Mouse (Mus musculus) hindbrain, embryonic 11.5 days (tissue): ENCODE data around the gene Rnf167. TPM values are rescaled to one million over a fixed set of nuclear protein-coding genes. Genes with fewer than 3 reads are reported as not detected.

Source experiments
- ATAC-seq: fragments of 200-750 bp; cut with Nextera tagmentation; 2 replicates; pipeline ENCODE4 v1.8.0; 2017; ENCODE audit warnings: mild to moderate bottlenecking, moderate TSS enrichment, moderate library complexity; ENCODE audit not compliant: low FRiP score
- DNase-seq: peaks from one replicate; pipeline ENCODE4 v3.0.0-alpha.2; 2015; ENCODE audit warnings: low spot score
- H3K27ac ChIP-seq: fragments of 300-500 bp; sonication (generic); 2 replicates; pipeline ENCODE4 v1.5.1; 2014; ENCODE audit warnings: mild to moderate bottlenecking, low read depth, low read length
- H3K27me3 ChIP-seq: fragments of 300-500 bp; sonication (generic); 2 replicates; pipeline ENCODE4 v1.6.1; 2014; ENCODE audit warnings: mild to moderate bottlenecking, low read length, moderate library complexity, mixed read lengths; ENCODE audit not compliant: control insufficient read depth, insufficient read depth
- H3K36me3 ChIP-seq: fragments of 300-500 bp; sonication (generic); 2 replicates; pipeline ENCODE4 v1.6.1; 2014; ENCODE audit warnings: mild to moderate bottlenecking, low read length, moderate library complexity, mixed read lengths; ENCODE audit not compliant: control insufficient read depth, insufficient read depth
- H3K4me1 ChIP-seq: fragments of 300-500 bp; sonication (generic); replicated peaks from 2 replicates; pipeline ENCODE4 v1.6.1; 2014; ENCODE audit warnings: low read length, mixed read lengths; ENCODE audit not compliant: control insufficient read depth, insufficient read depth
- H3K4me2 ChIP-seq: fragments of 300-500 bp; sonication (generic); replicated peaks from 2 replicates; pipeline ENCODE4 v1.6.1; 2014; ENCODE audit warnings: mild to moderate bottlenecking, low read depth, low read length
- H3K4me3 ChIP-seq: fragments of 300-500 bp; sonication (generic); 2 replicates; pipeline ENCODE4 v1.5.1; 2014; ENCODE audit warnings: low read depth, low read length
- H3K9ac ChIP-seq: fragments of 300-500 bp; sonication (generic); 2 replicates; pipeline ENCODE4 v1.6.1; 2014; ENCODE audit warnings: low read depth, low read length
- H3K9me3 ChIP-seq: fragments of 300-500 bp; sonication (generic); 2 replicates; pipeline ENCODE4 v1.6.1; 2016; ENCODE audit warnings: low read length; ENCODE audit not compliant: control insufficient read depth
- WGBS: fragments of 180-500 bp; shearing (Covaris S2); extraction: QIAGEN DNeasy Blood & Tissue Kit; methylation state at CpG from one replicate; pipeline ENCODE4 v1.1.7; 2014; 5-methylcytosine and 5-hydroxymethylcytosine counted together
- polyA plus RNA-seq: library from polyadenylated mRNA; unstranded; fragments of >200 nt; fragmentation: Nextera tagmentation; extraction: Ambion mirVana; gene quantifications from 2 replicates; pipeline ENCODE4 v1.2.1, GENCODE M21; 2014

The Rnf167 gene
- polyA plus RNA-seq, 1 experiment from 2014 or later = 94.3 TPM

DNA sequence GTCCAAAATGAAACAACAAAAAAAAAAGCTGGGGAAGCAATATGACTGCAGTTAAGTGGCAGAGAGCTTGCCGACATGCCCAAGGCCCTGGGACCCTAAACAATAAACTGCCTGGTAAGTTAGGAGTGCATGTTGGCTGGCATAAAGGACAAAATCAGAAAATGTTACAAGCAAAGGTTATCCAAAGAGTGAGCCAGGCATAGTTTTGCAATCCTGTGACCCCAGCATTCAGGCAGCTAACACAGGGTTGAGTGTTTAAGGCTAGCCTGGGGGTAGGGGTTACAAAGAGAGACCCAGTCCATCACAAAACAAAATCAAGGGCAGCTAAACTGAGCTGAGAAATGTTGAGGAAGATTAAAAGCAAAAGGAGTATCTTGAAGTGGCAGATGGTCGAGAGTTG, 52.0 kb downstream of the Rnf167 start:
- H3K4me1 ChIP-seq = peaks cover 6% of the 10 kb centered on the region
- DNase-seq = no peak
- no peak overlapping the region for H3K27ac ChIP-seq
- no peaks in the 10 kb centered on the region for H3K36me3 ChIP-seq
- H3K4me3 ChIP-seq = no peak overlapping the region
- no peaks in the 10 kb centered on the region for H3K27me3 ChIP-seq
- H3K9me3 ChIP-seq = no peaks in the 10 kb centered on the region
- no peak for ATAC-seq
- no peak overlapping the region for H3K4me2 ChIP-seq
- WGBS = 72% methylated on average over 2 of the region's 2 CpGs
- H3K9ac ChIP-seq = no peak overlapping the region

DNA sequence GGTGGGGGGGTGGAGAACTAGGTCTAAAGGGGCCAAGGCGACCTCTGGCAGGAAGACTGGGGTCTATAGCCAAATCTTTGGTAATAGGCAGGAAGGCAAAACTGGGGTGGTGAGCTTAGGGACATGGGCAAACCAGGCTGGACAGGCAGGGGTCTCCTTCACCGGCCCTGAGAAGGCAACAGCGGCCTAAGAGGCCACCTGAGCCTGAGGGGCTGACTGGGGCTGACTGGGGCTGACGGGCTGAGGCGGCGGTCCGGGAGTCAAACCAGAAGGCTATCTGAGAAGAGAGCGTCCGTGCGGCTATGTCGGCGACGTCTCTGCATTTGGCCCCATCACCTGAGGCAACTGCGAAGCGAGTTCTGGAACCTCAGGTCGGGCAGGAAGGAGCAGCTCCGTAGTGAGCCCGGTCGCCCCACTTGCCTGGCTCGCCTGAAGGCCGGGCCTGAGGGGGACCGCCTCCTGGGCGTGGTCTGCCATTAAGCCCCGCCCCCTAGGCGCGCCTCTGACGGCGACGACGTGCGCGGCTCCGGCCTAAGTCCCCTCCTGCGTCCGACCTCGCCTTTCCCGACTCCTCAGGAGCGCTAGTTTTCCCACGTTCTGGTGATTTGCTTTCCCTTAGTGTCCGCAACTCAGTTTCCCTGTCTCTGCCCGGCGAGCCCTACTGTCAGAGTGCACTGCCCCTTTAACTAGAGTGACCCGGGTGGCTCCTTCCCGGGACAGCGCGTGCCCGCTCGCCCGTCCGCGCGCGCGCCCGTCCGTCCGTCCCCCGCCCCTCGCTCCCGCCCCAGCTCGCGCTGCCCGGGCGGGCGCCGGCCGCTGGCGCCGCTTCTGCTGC, 52.9 kb downstream of the Rnf167 start, which contains the start of the genes Inca1 and Kif1c:
Gene Inca1, minus strand, starts transcription at position 434 of the 835 bp plus-strand sequence.
Gene Kif1c, plus strand, starts transcription at position 827 of the 835 bp plus-strand sequence.
- Histone ChIP-seq H3K9me3 (no peaks in the 10 kb centered on the region), H3K27me3 (no peaks in the 10 kb centered on the region), H3K4me1 (peaks cover 6% of the 10 kb centered on the region), H3K36me3 (no peaks in the 10 kb centered on the region), H3K27ac (peak within 1 kb of the TSS; percentile 88), H3K9ac (peak within 1 kb of the TSS; percentile 88), H3K4me2 (peak within 1 kb of the TSS; percentile 64), H3K4me3 (peak within 1 kb of the TSS; percentile 94)
- WGBS = under 1% methylated on average over 62 of the region's 69 CpGs
- DNase-seq = peak; percentile 96
- ATAC-seq = peak; percentile 95

DNA sequence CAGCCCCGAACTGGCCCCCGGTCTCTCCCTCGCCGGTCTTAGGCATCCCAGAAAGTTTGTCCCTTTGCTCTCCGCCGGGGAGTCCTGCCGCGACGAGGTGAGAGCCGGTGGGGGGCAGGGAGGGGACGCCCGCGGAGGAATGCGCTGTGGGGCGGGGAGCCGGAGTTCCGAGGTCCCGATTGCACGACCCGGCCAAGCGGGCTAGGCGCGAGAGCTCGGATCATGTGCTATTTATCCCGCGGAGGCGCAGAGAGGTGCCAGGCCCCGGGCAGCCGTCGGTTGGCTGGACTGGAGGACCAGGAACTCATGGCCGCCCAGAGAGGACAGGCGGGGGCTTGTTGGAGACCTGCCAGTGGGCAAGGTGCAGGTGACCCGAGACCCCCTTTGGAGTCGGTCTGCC, 53.6 kb downstream of the Rnf167 start:
- ATAC-seq = peak; percentile 66
- Histone ChIP-seq H3K4me1 (peaks cover 6% of the 10 kb centered on the region), H3K9me3 (no peaks in the 10 kb centered on the region), H3K4me2 (peak overlapping the region; percentile 64), H3K27me3 (no peaks in the 10 kb centered on the region), H3K4me3 (peak overlapping the region; percentile 94), H3K27ac (peak overlapping the region; percentile 88), H3K36me3 (no peaks in the 10 kb centered on the region), H3K9ac (peak overlapping the region; percentile 88)
- WGBS = under 1% methylated on average over 34 of the region's 34 CpGs
- peak; percentile 61 for DNase-seq

Other genes with a start within 250 kb of the Rnf167 start
- gene Pelp1, start 237.2 kb upstream of the Rnf167 start, polyA plus RNA-seq = 31.0 and 32.0 TPM in 2 replicates
- gene Arrb2, start 214.6 kb upstream of the Rnf167 start, polyA plus RNA-seq = 27.8 and 38.1 TPM in 2 replicates
- gene Med11, start 195.3 kb upstream of the Rnf167 start, polyA plus RNA-seq = 40.2 and 42.0 TPM in 2 replicates
- gene Zmynd15, start 187.8 kb upstream of the Rnf167 start, polyA plus RNA-seq = 0.22 and 0.43 TPM in 2 replicates
- 0.42 and 1.2 TPM in 2 replicates for gene Cxcl16, start 187.3 kb upstream of the Rnf167 start, polyA plus RNA-seq
- 0.45 TPM in 1 of 2 replicates, not detected in the other for gene Tm4sf5, start 142.0 kb upstream of the Rnf167 start, polyA plus RNA-seq
- gene Vmo1, start 132.6 kb upstream of the Rnf167 start, polyA plus RNA-seq = 0.36 TPM in 1 of 2 replicates, not detected in the other
- gene Gltpd2, start 128.0 kb upstream of the Rnf167 start, polyA plus RNA-seq = 0.14 and 0.45 TPM in 2 replicates
- gene Psmb6, start 121.9 kb upstream of the Rnf167 start, polyA plus RNA-seq = 895 and 918 TPM in 2 replicates
- not detected in 2 replicates for gene Gm40193, start 114.3 kb upstream of the Rnf167 start, polyA plus RNA-seq
- gene Pld2, start 107.2 kb upstream of the Rnf167 start, polyA plus RNA-seq = 2.5 and 2.9 TPM in 2 replicates
- 11.9 and 17.6 TPM in 2 replicates for gene Mink1, start 84.4 kb upstream of the Rnf167 start, polyA plus RNA-seq
- gene 4930544D05Rik, start 31.4 kb upstream of the Rnf167 start, polyA plus RNA-seq = not detected in 2 replicates
- gene Chrne, start 28.0 kb upstream of the Rnf167 start, polyA plus RNA-seq = not detected in 2 replicates
- gene Gp1ba, start 8.1 kb upstream of the Rnf167 start, polyA plus RNA-seq = 0.64 and 1.2 TPM in 2 replicates
- 138 and 145 TPM in 2 replicates for gene Slc25a11, start 244 bp downstream of the Rnf167 start, polyA plus RNA-seq
- gene Pfn1, start 7.4 kb downstream of the Rnf167 start, polyA plus RNA-seq = 1,409 and 1,523 TPM in 2 replicates
- 23.2 and 26.2 TPM in 2 replicates for gene Eno3, start 10.0 kb downstream of the Rnf167 start, polyA plus RNA-seq
- 151 and 176 TPM in 2 replicates for gene Spag7, start 22.2 kb downstream of the Rnf167 start, polyA plus RNA-seq
- gene Camta2, start 40.9 kb downstream of the Rnf167 start, polyA plus RNA-seq = 8.2 and 9.2 TPM in 2 replicates
- gene Inca1, start 52.9 kb downstream of the Rnf167 start, polyA plus RNA-seq = 0.63 and 1.9 TPM in 2 replicates
- 5.9 and 6.0 TPM in 2 replicates for gene Kif1c, start 53.3 kb downstream of the Rnf167 start, polyA plus RNA-seq
- gene Zfp3, start 117.0 kb downstream of the Rnf167 start, polyA plus RNA-seq = 9.0 and 11.1 TPM in 2 replicates
- gene Scimp, start 165.4 kb downstream of the Rnf167 start, polyA plus RNA-seq = 0.22 TPM in 1 of 2 replicates, not detected in the other
- gene Rabep1, start 197.5 kb downstream of the Rnf167 start, polyA plus RNA-seq = 43.0 and 48.6 TPM in 2 replicates